Mouse (Mus musculus): ENCODE results near the gene Olfr1431. TPM values are rescaled to one million over a fixed set of nuclear protein-coding genes. Genes with fewer than 3 reads are reported as not detected.
"Not testable (repeated sequence)": the region's sequence is repeated elsewhere in the genome, so short reads cannot be mapped to it uniquely, and the experiment has no call there.

Gene Olfr1431
- total RNA-seq (2021), result not detected

- intact Hi-C loops (cut with DNase I), result no loop called here
- DNase-seq (ENCODE audit: extremely low spot score in 1 of 2, low spot score in 2 of 2), result no peak
Observed at GRCm38 (mm10) chr19:12200334-12200733, at the start of gene Olfr1431. TSS of gene Olfr1431 (plus strand) at chr19:12200634.

GRCm38 (mm10) chr19:12170062-12170599 lies 30.3 kb upstream of the Olfr1431 start, which contains the start of gene Olfr1555-ps1:
TSS of gene Olfr1555-ps1 (minus strand) at chr19:12170112.
- intact Hi-C loops (cut with DNase I), result not testable (repeated sequence)

DNA sequence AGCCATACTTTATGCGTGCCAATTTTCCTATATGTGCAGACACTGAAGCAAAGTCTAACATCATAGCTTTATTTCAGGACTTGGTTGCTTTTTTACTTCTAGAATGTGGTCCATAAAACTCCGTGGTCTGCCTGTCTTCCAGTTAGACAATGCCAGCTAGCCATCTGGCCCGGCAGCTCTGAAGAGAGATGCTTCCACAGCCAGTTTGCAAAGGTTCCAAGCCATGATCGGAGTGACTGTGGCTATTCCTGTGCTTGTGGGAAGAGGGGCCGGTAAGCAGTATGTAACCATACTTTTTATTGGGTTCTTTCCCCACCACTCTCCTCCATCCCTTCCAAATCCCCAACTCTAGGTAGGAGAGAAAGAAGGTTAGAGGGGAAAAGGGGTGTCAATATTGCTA lies 25.0 kb upstream of the Olfr1431 start:
- intact Hi-C loops (cut with DNase I), result not testable (repeated sequence)
- DNase-seq (ENCODE audit: extremely low spot score in 1 of 2, low spot score in 2 of 2), result peak in 1 of 2 experiments; percentile 19

More at GRCm38 (mm10) chr19:12170062-12170599, 30.3 kb upstream of the Olfr1431 start, which contains the start of gene Olfr1555-ps1:
- not testable (repeated sequence) for DNase-seq (ENCODE audit: extremely low spot score in 1 of 2, low spot score in 2 of 2)

GRCm38 (mm10) chr19:12199076-12199475 lies 1.4 kb upstream of the Olfr1431 start:
- intact Hi-C loops (cut with DNase I); DNase-seq (ENCODE audit: extremely low spot score in 1 of 2, low spot score in 2 of 2): not testable (repeated sequence)

DNA sequence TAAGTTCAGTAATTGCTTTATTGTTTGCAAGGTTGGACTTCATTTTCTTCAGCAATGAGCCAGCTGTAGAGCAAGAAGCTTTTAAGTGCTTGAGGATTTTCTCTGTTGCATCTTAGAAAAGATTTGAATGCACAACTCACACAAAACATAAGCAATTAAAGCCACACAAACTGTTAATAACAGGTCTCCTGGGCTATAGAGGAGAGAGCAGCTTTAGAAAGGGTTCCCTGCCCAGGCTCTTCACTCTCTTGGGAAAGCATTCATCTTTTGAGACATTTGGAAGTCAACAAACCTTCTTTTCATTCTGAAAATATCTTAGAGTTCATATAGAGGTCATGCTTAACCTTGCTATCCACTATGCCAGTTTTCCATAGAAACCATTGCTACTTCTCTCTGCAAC lies 32.1 kb downstream of the Olfr1431 start, which contains the start of gene Olfr1432:
Gene Olfr1432, minus strand, starts transcription at position 101 of the 400 bp plus-strand sequence.
- intact Hi-C loops (cut with DNase I), result not testable (repeated sequence)

GRCm38 (mm10) chr19:12241559-12241958 lies 41.1 kb downstream of the Olfr1431 start, which contains the start of gene Olfr262:
TSS of gene Olfr262 (minus strand) at chr19:12241659.
- DNase-seq (ENCODE audit: extremely low spot score in 1 of 2, low spot score in 2 of 2), result no peak
- intact Hi-C loops (cut with DNase I), result no loop called here

More for the DNA sequence above, 32.1 kb downstream of the Olfr1431 start, which contains the start of gene Olfr1432:
- DNase-seq (ENCODE audit: extremely low spot score in 1 of 2, low spot score in 2 of 2), result not testable (repeated sequence)

GRCm38 (mm10) chr19:12260732-12261131 lies 60.3 kb downstream of the Olfr1431 start, which contains the start of gene Olfr235:
TSS of gene Olfr235 (plus strand) at chr19:12261032.
- intact Hi-C loops (cut with DNase I), result no loop called here
- no peak for DNase-seq (ENCODE audit: extremely low spot score in 1 of 2, low spot score in 2 of 2)

Other genes starting within 250 kb of the Olfr1431 start
- gene Osbp, start 234.7 kb upstream of the Olfr1431 start, total RNA-seq (2021), result 10 to 100 TPM; 58.7 to 59.4 TPM
- not detected for gene Olfr1423, start 159.3 kb upstream of the Olfr1431 start, total RNA-seq (2021)
- not detected for gene Olfr1424, start 138.0 kb upstream of the Olfr1431 start, total RNA-seq (2021)
- not detected for gene Olfr1425, start 122.9 kb upstream of the Olfr1431 start, total RNA-seq (2021)
- gene Olfr1426, start 108.6 kb upstream of the Olfr1431 start, total RNA-seq (2021), result not detected
- gene Olfr1427, start 97.3 kb upstream of the Olfr1431 start, total RNA-seq (2021), result not detected
- not detected for gene Olfr1428, start 84.7 kb upstream of the Olfr1431 start, total RNA-seq (2021)
- gene Olfr76, start 77.4 kb upstream of the Olfr1431 start, total RNA-seq (2021), result not detected
- gene Olfr1555-ps1, start 30.5 kb upstream of the Olfr1431 start, total RNA-seq (2021), result not detected
- not detected for gene Olfr1432, start 32.0 kb downstream of the Olfr1431 start, total RNA-seq (2021)
- gene Olfr262, start 41.0 kb downstream of the Olfr1431 start, total RNA-seq (2021), result not detected
- not detected for gene Olfr235, start 60.4 kb downstream of the Olfr1431 start, total RNA-seq (2021)
- gene Olfr1434, start 79.2 kb downstream of the Olfr1431 start, total RNA-seq (2021), result not detected
- gene Olfr1436, start 98.5 kb downstream of the Olfr1431 start, total RNA-seq (2021), result not detected
- gene Olfr1437, start 124.5 kb downstream of the Olfr1431 start, total RNA-seq (2021), result not detected
- gene Olfr1438-ps1, start 135.3 kb downstream of the Olfr1431 start, total RNA-seq (2021), result not detected
- gene Olfr1440, start 186.6 kb downstream of the Olfr1431 start, total RNA-seq (2021), result not detected
- gene Olfr1441, start 216.8 kb downstream of the Olfr1431 start, total RNA-seq (2021), result not detected
- under 1 TPM in 1 of 2 experiments, not detected in 1; 0.08 TPM for gene Pfpl, start 227.3 kb downstream of the Olfr1431 start, total RNA-seq (2021)